Mouse (Mus musculus) stomach, embryonic 16.5 days (tissue): ENCODE measurements at regions not wholly inside any gene's neighbourhood (a gene's known extent, or its start where the extent isn't known, plus 50 kb on each side); places are given as distances from the start of the nearest gene placed in this dataset.

Source experiments
- ATAC-seq: fragments of 200-750 bp; cut with Nextera tagmentation; 2 replicates; pipeline ENCODE4 v1.8.0; 2017; ENCODE audit warnings: moderate number of reproducible peaks, moderate TSS enrichment; ENCODE audit not compliant: insufficient read depth, low FRiP score
- H3K27ac ChIP-seq: fragments of 300-500 bp; sonication (generic); 2 replicates; pipeline ENCODE4 v1.5.1; 2014; ENCODE audit warnings: low read length
- H3K27me3 ChIP-seq: fragments of 300-500 bp; sonication (generic); 2 replicates; pipeline ENCODE4 v1.6.1; 2014; ENCODE audit warnings: low read length, control low read depth, mixed read lengths; ENCODE audit not compliant: control insufficient read depth, insufficient read depth
- H3K36me3 ChIP-seq: fragments of 300-500 bp; sonication (generic); 2 replicates; pipeline ENCODE4 v1.6.1; 2014; ENCODE audit warnings: low read length; ENCODE audit not compliant: control insufficient read depth, insufficient read depth
- H3K4me1 ChIP-seq: fragments of 300-500 bp; sonication (generic); 2 replicates; pipeline ENCODE4 v1.6.1; 2014; ENCODE audit warnings: low read length, control low read depth, mixed read lengths; ENCODE audit not compliant: control insufficient read depth, insufficient read depth
- H3K4me2 ChIP-seq: fragments of 300-500 bp; sonication (generic); 2 replicates; pipeline ENCODE4 v1.6.1; 2014; ENCODE audit warnings: low read depth, low read length, mixed read lengths
- H3K4me3 ChIP-seq: fragments of 300-500 bp; sonication (generic); replicated peaks from 2 replicates; pipeline ENCODE4 v1.5.1; 2014; ENCODE audit warnings: mild to moderate bottlenecking, low read length
- H3K9ac ChIP-seq: fragments of 300-500 bp; sonication (generic); 2 replicates; pipeline ENCODE4 v1.6.1; 2014; ENCODE audit warnings: low read length
- H3K9me3 ChIP-seq: fragments of 300-500 bp; sonication (generic); replicated peaks from 2 replicates; pipeline ENCODE4 v1.6.1; 2016; ENCODE audit warnings: low read length, control low read depth; ENCODE audit not compliant: control insufficient read depth
- WGBS: fragments of 180-500 bp; shearing (Covaris S2); extraction: QIAGEN DNeasy Blood & Tissue Kit; methylation state at CpG from one replicate; pipeline ENCODE4 v1.1.7; 2014; 5-methylcytosine and 5-hydroxymethylcytosine counted together

DNA sequence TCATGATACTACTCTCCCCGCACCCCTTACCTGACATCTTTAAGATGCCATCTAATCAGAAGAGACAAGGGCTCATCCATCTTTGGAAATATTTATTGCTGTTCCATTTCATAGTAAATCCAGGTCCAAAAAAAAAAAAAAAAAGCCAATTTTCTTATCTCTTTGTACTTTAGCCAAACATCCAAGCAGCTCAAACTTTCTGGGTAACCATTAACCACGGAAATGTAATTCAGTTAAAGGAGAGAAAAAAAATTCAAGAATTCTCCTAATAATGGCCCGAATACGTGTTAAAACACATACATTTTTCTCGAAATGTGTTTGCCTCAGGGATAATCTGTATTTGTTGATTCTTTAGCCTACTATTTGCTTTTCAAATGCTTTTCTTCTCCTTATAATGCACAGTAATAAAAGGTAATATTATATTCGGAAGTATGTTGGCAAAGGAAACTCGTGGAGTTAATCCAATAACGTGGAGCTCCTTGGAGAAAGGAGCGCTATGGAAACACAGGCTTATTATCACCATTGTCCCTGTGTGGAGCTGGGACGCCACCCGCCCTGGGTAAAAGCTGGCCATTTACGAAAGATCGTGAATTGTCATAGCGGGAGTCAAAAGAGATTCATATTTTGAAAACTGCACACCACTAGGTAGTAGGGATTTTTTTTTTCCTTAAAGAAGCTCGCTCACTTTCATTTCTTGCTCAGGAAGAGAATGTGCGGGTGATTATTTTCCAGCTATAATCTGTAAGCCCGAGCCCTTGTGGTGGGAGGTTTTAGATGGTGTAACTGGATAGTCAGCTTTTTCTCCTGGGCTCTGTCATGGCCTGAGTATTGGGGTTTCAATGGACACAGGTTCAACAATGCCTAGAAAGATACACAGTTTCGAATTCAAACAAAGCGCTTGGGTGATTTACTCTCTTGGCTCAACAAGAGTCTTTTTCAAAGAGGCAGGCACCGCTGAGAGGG is 108.4 kb upstream of the Psmd7 start:
- H3K27me3 ChIP-seq, result no peaks in the 10 kb centered on the region
- H3K9ac ChIP-seq, result no peak overlapping the region
- H3K4me3 ChIP-seq, result peak overlapping the region; percentile 10
- peak overlapping the region; percentile 75 for H3K27ac ChIP-seq
- 50% methylated on average over 20 of the region's 20 CpGs for WGBS
- no peaks in the 10 kb centered on the region for H3K9me3 ChIP-seq
- H3K4me2 ChIP-seq, result peak overlapping the region; percentile 41
- no peaks in the 10 kb centered on the region; the same call in 1 of the 2 replicates for H3K4me1 ChIP-seq
- peak; percentile 37; the same call in 1 of the 2 replicates for ATAC-seq
- H3K36me3 ChIP-seq, result no peaks in the 10 kb centered on the region

DNA sequence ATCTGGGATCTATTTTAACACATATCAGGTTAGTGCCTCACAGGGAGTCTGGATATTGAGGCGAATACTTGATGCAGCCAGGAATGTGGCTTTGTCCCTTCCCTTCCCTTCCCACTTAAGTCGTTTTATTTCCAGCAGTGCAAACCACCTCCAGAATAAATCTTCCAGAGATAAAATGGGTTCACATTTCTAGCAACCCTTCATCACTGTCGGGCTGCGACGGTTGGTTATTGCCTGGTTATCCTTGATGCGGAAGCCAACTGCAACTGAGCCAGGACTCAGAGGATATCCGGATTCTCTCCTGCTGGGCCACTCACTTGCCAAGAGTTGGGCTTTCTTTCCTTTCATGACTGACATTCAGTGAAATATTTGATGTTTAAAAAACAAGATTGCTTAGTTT is 111.0 kb upstream of the Psmd7 start:
- H3K27me3 ChIP-seq, result no peaks in the 10 kb centered on the region
- H3K4me1 ChIP-seq, result no peaks in the 10 kb centered on the region; the same call in 1 of the 2 replicates
- no peaks in the 10 kb centered on the region for H3K36me3 ChIP-seq
- ATAC-seq, result no peak
- H3K4me3 ChIP-seq, result no peak overlapping the region
- no peak overlapping the region for H3K4me2 ChIP-seq
- no peak overlapping the region for H3K9ac ChIP-seq
- H3K9me3 ChIP-seq, result no peaks in the 10 kb centered on the region
- H3K27ac ChIP-seq, result no peak overlapping the region
- 44% methylated on average over 7 of the region's 7 CpGs for WGBS

DNA sequence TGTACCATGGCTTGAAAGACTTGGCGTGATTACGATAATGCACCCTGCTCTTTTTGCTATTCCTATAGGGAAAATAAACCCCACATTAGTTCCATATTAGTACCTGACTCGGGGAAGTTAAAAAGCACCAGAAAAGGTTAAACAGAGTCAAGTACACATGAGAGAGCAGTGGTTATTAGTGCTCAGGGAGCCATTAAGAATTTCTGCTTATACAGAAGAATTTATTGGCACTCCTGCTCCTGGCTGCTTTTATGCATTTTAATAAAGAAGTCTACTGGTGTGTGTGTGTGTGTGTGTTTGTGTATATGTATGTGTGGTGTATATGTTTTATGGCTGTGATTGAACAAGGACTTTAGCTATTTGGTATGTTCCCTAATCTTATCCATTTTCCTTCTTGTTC is 111.5 kb upstream of the Psmd7 start:
- Histone ChIP-seq H3K27me3 (no peaks in the 10 kb centered on the region), H3K9ac (no peak overlapping the region), H3K4me2 (no peak overlapping the region), H3K4me3 (no peak overlapping the region), H3K27ac (no peak overlapping the region), H3K36me3 (no peaks in the 10 kb centered on the region), H3K9me3 (no peaks in the 10 kb centered on the region), H3K4me1 (no peaks in the 10 kb centered on the region; the same call in 1 of the 2 replicates)
- no peak for ATAC-seq
- 60% methylated on average over 3 of the region's 3 CpGs for WGBS

DNA sequence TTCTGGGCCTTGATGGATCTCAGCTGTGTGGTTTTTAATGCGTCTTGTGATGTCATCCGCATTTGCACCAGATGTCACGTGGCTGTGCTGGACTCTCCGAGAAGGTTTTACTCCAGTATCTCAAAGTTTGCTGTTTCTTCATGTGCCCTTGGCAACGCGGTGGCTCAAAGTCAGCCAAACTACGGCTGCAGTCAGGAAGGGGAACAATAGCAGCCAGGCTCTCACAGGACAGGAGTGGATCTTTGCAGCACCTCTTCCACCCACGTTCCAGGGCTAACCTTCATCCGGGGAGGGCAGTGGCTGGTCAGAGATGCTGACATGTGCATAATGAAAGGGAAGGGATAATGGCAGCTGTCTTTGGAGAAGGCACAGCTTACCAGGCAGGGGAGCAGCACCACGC is 127.6 kb upstream of the Psmd7 start:
- Histone ChIP-seq H3K27ac (no peak overlapping the region), H3K4me2 (no peak overlapping the region), H3K9ac (no peak overlapping the region), H3K27me3 (no peaks in the 10 kb centered on the region), H3K36me3 (no peaks in the 10 kb centered on the region), H3K4me1 (no peaks in the 10 kb centered on the region), H3K4me3 (no peak overlapping the region), H3K9me3 (no peaks in the 10 kb centered on the region)
- no peak for ATAC-seq
- 73% methylated on average over 10 of the region's 10 CpGs for whole genome bisulfite sequencing

DNA sequence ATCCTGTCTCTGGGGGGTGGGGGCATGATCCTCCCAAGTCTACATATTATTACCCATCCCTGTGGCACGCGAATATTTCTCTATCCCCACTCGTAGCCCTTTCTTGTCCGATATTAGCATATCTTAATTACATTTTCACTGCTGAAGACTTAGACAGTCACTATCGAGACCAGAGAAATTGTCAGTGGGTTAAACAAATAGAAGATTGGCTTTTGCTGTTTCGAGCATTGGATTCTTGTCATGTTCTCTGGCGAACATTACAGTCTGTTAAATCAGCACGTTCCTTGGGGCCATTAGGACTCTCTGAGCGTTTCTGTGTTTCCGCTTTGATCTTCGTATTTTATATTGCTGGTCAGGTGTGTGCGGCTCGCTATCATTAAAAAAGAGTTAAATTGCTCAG is 129.6 kb upstream of the Psmd7 start:
- Histone ChIP-seq H3K9ac (no peak overlapping the region), H3K4me1 (no peaks in the 10 kb centered on the region), H3K27me3 (no peaks in the 10 kb centered on the region), H3K27ac (no peak overlapping the region), H3K9me3 (no peaks in the 10 kb centered on the region), H3K4me3 (no peak overlapping the region), H3K36me3 (no peaks in the 10 kb centered on the region), H3K4me2 (no peak overlapping the region)
- 87% methylated on average over 13 of the region's 13 CpGs for WGBS
- no peak for ATAC-seq

DNA sequence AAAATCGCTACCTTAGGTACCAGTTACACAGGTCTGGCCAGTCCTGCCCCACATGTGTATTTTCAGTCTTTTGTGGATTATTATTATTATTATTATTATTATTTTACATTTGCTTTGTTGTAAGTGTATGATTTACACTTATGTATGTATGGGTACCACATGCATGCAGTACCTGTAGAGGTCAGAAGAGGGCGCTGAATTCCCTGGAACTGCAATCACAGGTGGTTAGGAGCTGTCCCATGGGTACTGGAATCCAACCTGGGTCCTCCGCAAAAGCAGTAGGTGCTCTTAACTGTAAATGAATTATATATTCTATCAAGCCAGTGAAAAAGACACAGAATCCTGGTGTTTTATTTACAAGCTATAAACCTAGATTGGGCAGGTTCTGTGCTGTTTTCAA is 131.4 kb upstream of the Psmd7 start:
- 58% methylated on average over 3 of the region's 3 CpGs for WGBS
- Histone ChIP-seq H3K9me3 (no peaks in the 10 kb centered on the region), H3K27me3 (no peaks in the 10 kb centered on the region), H3K4me1 (no peaks in the 10 kb centered on the region), H3K4me2 (no peak overlapping the region), H3K27ac (no peak overlapping the region), H3K4me3 (no peak overlapping the region), H3K36me3 (no peaks in the 10 kb centered on the region), H3K9ac (no peak overlapping the region)
- no peak for ATAC-seq

DNA sequence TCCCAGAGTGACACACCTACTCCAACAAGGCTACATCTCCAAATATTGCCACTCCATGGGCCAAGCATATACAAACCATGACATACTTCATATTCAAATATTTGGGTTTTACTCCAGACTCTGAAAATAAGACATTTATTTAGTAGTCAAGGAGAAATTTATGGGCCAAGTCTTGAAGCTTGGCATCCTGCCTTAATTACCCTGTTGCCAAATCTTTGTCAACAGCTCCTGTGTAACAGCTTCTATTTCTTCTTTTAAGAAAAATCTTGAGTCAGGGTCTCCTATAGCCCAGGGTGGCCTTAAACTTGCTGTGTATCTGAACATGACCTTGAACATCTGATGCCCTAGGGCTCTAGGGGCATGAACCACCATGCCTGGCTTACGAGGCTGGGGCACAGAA is 138.5 kb upstream of the Psmd7 start:
- Histone ChIP-seq H3K9me3 (no peaks in the 10 kb centered on the region), H3K27me3 (no peaks in the 10 kb centered on the region), H3K27ac (no peak overlapping the region), H3K4me1 (no peaks in the 10 kb centered on the region), H3K36me3 (no peaks in the 10 kb centered on the region), H3K4me3 (no peak overlapping the region), H3K4me2 (no peak overlapping the region), H3K9ac (no peak overlapping the region)
- WGBS, result 88% methylated on average over 1 of the region's 1 CpGs
- ATAC-seq, result no peak

DNA sequence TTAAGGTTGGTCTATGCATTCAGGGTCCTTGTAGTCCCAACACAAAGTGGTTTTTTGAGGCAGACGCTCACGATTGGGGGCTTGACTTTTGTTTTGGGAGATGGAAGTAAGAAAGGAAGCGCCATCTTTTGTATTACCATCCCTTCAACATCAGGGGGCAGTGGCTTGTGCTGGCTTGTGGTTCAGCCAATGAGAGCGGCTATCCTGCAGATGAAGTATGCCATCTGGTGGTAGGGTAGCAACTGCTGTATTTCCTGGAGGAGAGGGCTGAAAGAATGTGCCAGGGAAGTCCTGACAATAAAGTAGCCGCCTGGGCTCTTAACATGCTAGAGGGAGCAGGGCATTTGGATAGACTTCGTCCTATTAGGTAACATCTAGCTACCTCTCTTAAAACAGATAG is 139.0 kb upstream of the Psmd7 start:
- ATAC-seq, result no peak
- H3K27me3 ChIP-seq, result no peaks in the 10 kb centered on the region
- H3K4me3 ChIP-seq, result no peak overlapping the region
- no peak overlapping the region for H3K4me2 ChIP-seq
- no peaks in the 10 kb centered on the region for H3K9me3 ChIP-seq
- no peaks in the 10 kb centered on the region for H3K36me3 ChIP-seq
- H3K4me1 ChIP-seq, result no peaks in the 10 kb centered on the region
- H3K9ac ChIP-seq, result no peak overlapping the region
- 91% methylated on average over 6 of the region's 6 CpGs for WGBS
- H3K27ac ChIP-seq, result no peak overlapping the region

DNA sequence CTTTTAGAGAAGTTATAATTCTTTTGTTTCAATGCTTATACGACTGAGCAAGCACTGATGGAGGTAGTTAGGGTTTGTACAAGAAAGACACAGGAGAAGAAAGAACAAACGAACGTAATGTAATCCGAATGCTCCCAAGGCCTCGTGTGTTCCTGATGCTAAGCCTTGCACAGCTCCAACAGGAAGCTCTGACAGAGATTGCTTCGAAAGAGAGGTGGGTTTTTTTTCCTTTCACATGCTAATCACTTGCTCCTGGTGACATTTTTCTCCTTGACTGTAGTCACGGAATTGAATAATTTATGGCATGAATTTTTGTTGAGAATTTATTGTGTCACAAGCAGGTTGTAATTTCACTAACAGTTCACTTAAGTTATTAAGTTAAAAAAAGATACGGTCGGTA is 150.8 kb upstream of the Psmd7 start:
- Histone ChIP-seq H3K9me3 (0 out of 2 replicates have a peak, but pooled peaks cover 13% of the 10 kb centered on the region), H3K4me3 (no peak overlapping the region), H3K9ac (no peak overlapping the region), H3K4me2 (no peak overlapping the region), H3K36me3 (no peaks in the 10 kb centered on the region), H3K27ac (no peak overlapping the region), H3K4me1 (no peaks in the 10 kb centered on the region), H3K27me3 (no peaks in the 10 kb centered on the region)
- WGBS, result 70% methylated on average over 9 of the region's 9 CpGs
- no peak for ATAC-seq
